Comparison of ENCODE assay signal across 26 mouse cellular contexts in the genomic region with DNA sequence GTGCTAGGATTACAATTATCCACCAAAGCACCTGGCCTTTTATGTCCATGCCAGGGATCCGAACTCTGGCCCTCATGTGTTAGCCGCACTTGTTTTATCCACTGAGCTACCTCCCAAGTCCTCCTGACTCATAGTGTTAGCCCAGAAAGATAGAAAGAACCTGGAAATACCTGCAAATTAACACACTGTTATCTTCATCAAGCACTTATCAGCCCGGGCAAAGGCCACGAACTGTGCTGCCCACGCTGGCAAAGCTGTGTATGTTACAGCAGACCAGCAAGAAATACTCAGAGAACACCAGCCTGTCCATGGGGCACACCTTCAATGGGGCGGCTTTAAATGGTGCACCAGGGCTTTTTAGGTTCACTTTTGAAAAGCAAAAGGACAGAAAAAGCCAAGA.
"Had no signal": no experiment of that assay in that cellular context is flagged by ENCODE, and none has a peak within 500 bp of the region (broad histone marks: within the 10 kb centered on the region; RNA-seq: fewer than 3 reads in every experiment).

No protein-coding gene starts in this region.

- H3K4me3 ChIP-seq: gastrocnemius, adult 2 months; heart, embryonic 10.5 days; heart, embryonic 12.5 days; hindbrain, embryonic 10.5 days; hindbrain, embryonic 12.5 days; kidney, embryonic 15.5 days; limb, embryonic 13.5 days; limb, embryonic 15.5 days had no signal

- H3K9ac ChIP-seq: heart, embryonic 12.5 days; hindbrain, embryonic 12.5 days; hindbrain, embryonic 14.5 days; kidney, embryonic 15.5 days; limb, embryonic 13.5 days; limb, embryonic 15.5 days had no signal

- H3K9me3 ChIP-seq: heart, embryonic 10.5 days; heart, embryonic 12.5 days; hindbrain, embryonic 10.5 days; hindbrain, embryonic 12.5 days; kidney, embryonic 15.5 days; limb, embryonic 13.5 days; limb, embryonic 15.5 days had no signal

- H3K27me3 ChIP-seq: heart, embryonic 12.5 days; hindbrain, embryonic 12.5 days; kidney, embryonic 15.5 days; limb, embryonic 13.5 days; limb, embryonic 15.5 days had no signal

- H3K27ac ChIP-seq: gastrocnemius, adult 2 months; heart, embryonic 10.5 days; hindbrain, embryonic 10.5 days; hindbrain, embryonic 12.5 days; hindbrain, embryonic 14.5 days; kidney, embryonic 15.5 days; kidney, postnatal 0 days; limb, embryonic 13.5 days; limb, embryonic 15.5 days had no signal

- ATAC-seq: hindbrain, embryonic 16.5 days; inflammation-experienced regulatory T-cells, adult 6 months had no signal

- DNase-seq: gastrocnemius, adult 2 months; gastrocnemius, postnatal 10 days; gastrocnemius, postnatal 25 days; heart, adult 18-20 months; heart, postnatal 10 days; heart, postnatal 4 days; kidney, adult 11 months; kidney, adult 2 months; kidney, adult 9 months; kidney, postnatal 14 days; kidney, postnatal 36 days; layer of hippocampus, adult 9-11 months; layer of hippocampus, postnatal 36 days; left cerebral cortex, postnatal 4 days had no signal

- H3K4me2 ChIP-seq: heart, embryonic 12.5 days; hindbrain, embryonic 12.5 days; hindbrain, embryonic 14.5 days; kidney, embryonic 15.5 days; limb, embryonic 13.5 days; limb, embryonic 15.5 days; liver, embryonic 11.5 days had no signal

- H3K4me1 ChIP-seq: heart, embryonic 12.5 days; hindbrain, embryonic 10.5 days; hindbrain, embryonic 12.5 days; kidney, embryonic 15.5 days; limb, embryonic 15.5 days had no signal
